Mouse (Mus musculus): ENCODE measurements at regions not wholly inside any gene's neighbourhood (a gene's known extent, or its start where the extent isn't known, plus 50 kb on each side); places are given as distances from the start of the nearest gene placed in this dataset.

DNA sequence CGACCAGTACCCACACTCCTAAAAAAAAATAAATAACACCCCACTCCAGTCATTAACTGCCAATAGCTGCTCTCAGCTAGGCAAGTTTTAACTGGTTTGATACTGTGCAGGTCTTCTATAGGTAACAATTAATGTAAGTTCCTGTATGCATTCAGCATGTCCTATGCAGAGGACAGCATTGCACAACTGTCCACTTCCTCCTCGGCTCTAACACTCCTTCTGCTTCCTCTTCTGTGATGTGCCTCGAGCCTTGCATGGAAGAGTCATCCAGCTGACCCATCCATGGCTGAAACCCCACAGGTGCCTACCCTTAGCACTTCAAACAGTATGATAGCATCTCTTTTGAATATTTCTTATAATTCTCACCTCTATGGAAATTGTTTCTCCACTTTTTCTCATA is 449.4 kb upstream of the Rag2 start:
- no peak for DNase-seq (ENCODE audit: low spot score in 2 of 2)

DNA sequence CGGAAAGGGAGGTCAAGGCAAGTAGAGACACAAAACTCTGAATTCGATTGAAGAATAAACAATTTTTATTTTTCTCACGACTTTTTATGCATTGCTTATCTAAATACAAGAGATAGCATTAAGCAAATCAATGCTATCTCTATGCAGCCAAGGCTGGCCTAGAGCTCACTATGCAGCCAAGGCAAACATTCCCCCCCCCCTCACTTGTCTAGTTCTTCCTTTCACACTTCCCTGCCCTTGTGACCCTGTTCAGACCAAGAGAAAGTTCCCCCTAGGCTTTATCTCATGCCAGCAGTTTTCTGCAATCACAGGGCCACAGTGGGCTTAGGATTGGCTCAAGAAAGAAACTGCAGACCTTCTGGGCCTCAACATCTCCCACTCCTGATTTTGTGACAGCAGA is 417.9 kb upstream of the Rag2 start:
- DNase-seq (ENCODE audit: low spot score in 2 of 2) = no peak

DNA sequence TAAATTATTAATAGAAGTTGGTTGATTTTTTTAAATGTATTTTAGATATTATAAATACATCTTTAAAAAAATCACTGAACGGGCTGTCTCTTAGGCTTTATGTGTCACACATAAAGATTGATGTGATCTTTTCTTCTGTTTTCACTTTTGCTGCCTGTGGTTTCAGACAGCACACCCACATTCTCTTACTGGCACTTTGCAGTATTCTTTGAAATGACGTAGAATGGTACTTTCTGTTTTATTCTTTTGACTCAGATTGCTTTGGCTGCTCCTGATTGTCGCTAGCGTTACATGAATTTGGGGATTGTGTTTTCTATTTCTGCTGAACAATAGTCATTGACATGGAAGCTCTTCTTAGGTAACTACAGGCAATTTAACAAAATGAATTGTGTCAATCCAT is 415.4 kb upstream of the Rag2 start:
- no peak for DNase-seq (ENCODE audit: low spot score in 2 of 2)

DNA sequence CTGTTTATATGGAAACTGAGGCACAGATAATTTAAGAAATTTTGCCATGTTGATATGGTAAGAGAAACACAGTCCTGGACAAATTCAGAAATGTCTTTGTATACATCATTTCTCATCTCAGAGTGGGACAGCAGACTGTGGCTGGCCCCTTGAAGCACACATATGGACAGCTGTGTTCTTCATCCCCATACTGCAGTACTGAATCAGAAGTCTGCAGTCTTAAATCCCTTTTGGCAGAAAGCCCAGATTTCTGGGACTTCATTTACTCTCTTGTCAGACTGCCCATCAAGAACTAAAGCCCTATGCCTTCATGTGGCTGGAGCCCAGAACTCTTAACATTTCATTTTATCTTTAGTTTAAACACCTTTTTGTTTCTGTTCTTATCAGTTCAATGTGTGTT is 403.8 kb upstream of the Rag2 start:
- DNase-seq (ENCODE audit: low spot score in 2 of 2) = no peak

GRCm38 (mm10) chr2:101242983-101243382 is 381.5 kb upstream of the Rag2 start:
- DNase-seq (ENCODE audit: low spot score in 2 of 2) = no peak

- no peak for DNase-seq (ENCODE audit: low spot score in 2 of 2)
Observed at GRCm38 (mm10) chr2:101247133-101247532, 377.4 kb upstream of the Rag2 start.

DNA sequence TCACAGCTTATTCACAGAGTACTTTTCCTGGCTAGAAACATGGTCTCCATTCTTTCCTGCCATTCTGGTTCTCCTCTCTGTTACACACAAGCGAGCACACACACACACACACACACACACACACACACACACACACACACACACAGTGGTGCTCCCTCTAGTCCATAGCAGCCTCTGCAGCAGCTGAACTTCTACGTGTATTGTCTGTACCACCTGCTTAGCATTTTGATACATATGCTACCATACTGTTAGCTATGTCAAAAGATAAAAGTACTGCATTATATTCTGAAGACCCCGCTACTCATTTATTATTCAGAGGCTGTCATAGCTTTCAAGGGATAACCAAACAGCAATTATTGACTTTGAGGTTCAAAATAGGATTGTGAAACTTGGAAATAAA is 372.3 kb upstream of the Rag2 start:
- no peak for DNase-seq (ENCODE audit: low spot score in 2 of 2)

GRCm38 (mm10) chr2:101256464-101256863 is 368.1 kb upstream of the Rag2 start:
- no peak for DNase-seq (ENCODE audit: low spot score in 2 of 2)

- DNase-seq (ENCODE audit: low spot score in 2 of 2) = no peak
Observed at GRCm38 (mm10) chr2:101263934-101264333, 360.6 kb upstream of the Rag2 start.

GRCm38 (mm10) chr2:101266685-101267374 is 357.7 kb upstream of the Rag2 start:
- DNase-seq (ENCODE audit: low spot score in 2 of 2) = no peak

DNA sequence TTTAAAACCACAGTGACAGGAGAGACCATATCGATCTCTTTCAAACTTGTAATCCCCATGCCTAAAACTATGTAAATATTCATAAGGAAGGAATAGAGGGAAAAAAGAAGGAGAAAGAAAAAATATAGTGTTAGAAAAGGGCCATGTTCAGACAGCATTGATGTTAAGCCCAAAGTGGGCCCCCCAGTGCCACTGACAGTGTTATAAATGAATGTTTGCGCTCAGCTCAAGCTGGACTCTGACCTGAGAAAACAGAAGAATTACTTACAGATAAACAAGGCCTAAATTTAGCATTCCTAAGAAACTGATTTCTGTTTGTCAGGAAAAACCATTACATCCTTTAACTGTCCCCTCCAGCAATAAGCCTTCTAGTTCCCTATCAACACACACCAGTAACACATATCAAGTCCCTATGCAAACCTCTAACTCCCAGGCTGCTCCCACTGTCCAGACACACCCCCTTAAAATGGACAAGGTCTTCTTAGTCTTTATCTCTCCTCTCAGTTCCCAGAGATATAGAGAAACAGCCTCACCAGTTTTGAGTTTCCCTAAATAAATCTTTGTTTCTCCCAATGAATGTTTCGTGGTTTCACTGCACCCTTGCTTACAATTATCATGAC is 350.4 kb upstream of the Rag2 start:
- DNase-seq (ENCODE audit: low spot score in 2 of 2) = no peak

DNA sequence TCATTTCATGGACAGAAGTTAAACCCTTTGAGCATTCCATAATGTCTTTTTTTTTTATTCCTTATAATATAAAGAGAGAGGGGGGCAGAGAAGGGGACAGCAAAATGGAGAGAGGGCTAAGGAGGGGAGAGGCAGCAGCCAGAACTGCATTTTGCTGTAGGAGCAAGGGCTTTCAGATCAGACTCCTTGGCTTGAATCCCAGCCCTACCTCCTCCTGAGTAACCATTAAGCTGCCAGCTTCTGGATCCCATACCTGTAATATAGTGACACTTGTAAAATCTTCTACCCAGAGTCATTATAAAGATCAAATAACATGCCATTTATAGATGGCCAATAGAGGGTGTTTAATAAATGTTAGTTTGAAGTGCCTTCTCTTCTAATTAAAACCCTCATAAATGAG is 339.6 kb upstream of the Rag2 start:
- no peak for DNase-seq (ENCODE audit: low spot score in 2 of 2)

GRCm38 (mm10) chr2:101288119-101288518 is 336.4 kb upstream of the Rag2 start:
- DNase-seq (ENCODE audit: low spot score in 2 of 2) = no peak

- no peak for DNase-seq (ENCODE audit: low spot score in 2 of 2)
Observed at GRCm38 (mm10) chr2:101289168-101289567, 335.4 kb upstream of the Rag2 start.

DNA sequence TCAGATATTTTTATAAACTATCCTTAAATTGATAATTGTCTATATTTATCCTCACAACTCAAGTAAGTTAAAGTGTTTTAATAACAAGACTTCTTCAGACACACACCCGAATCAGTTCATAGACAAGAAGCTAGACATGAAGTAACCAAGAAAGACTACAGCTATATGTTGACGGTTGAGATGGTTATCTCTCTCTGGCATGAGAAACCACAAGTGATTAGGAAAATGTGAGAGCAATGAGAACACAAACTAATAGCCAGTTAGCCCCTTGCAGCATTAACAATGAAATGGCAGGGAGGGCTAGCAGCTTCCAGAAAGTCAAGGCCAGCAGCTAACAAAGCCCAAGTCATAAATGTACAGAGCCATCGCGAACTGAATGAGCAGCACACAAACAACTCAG is 333.8 kb upstream of the Rag2 start:
- DNase-seq (ENCODE audit: low spot score in 2 of 2) = no peak

GRCm38 (mm10) chr2:101295678-101296368 is 328.7 kb upstream of the Rag2 start:
- DNase-seq (ENCODE audit: low spot score in 2 of 2) = no peak

GRCm38 (mm10) chr2:101296369-101296682 is 328.2 kb upstream of the Rag2 start:
- no peak for DNase-seq (ENCODE audit: low spot score in 2 of 2)

GRCm38 (mm10) chr2:101296778-101297177 is 327.7 kb upstream of the Rag2 start:
- DNase-seq (ENCODE audit: low spot score in 2 of 2) = no peak

DNA sequence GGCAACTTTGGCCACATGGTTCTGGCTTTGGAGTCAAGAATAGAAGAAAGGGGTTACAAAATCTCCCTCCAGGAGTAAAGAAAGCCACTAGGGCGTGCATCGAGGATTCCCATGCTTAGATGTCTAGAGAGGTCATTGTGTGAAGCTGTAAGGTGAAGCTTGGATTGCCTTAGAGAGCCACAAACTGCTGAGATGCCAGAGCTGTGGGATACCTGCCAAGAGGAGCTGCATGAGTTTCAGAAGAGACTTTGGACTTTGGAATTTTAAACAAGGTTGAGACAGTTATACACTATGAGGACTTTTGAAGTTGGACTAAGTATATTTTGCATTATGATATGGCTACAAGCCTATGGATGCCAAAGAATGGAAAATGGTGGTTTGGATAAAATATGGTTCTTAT is 325.4 kb upstream of the Rag2 start:
- DNase-seq (ENCODE audit: low spot score in 2 of 2) = no peak

GRCm38 (mm10) chr2:101300106-101300505 is 324.4 kb upstream of the Rag2 start:
- no peak for DNase-seq (ENCODE audit: low spot score in 2 of 2)

DNA sequence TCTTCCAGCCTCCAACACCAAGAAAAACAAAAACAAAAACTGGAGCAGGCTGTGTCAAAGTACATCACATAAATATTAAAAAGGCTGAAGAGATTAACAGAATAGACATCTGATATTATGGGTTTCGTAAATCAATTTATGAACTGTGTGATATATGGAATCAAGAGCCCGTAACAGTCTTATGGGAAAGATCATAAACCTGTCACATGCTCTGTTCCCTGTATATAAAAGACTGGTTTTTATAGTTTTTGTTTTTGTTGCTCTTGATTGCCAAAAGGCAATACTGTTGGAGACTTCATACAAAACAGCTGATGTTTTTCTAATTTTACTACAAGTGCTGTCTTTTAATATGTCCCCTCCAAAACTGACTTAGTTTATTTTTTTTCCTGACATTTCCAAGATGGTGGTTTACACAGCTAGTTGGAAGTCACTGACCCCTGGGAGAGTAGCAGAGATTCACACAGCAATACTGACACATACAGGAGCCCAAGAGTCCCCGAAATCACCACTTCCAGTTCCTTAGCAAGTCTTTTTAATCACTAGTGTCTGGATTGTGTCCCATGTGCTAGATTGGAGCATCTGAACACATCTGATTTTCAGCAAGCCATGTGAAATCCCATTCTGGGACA is 303.1 kb upstream of the Rag2 start:
- no peak for DNase-seq (ENCODE audit: low spot score in 2 of 2)

DNA sequence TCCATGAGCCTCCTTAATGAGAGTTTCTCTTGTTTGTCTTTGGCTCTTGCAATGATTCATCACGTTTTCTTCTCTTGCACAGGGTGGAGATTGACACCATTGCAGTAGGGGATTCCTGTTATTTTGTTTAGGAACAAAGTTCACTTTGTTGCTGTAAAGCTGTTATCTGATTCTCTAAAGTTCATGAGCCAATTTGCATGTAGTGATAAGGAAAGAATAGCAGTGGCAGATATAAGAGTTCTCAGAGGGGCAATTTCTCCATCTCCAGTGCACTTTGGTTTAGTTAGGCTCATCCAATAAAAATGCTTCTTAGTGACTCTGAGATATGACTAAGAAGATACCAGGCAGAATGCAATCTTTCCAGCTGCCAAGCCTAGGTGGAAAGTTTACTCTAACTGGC is 267.8 kb upstream of the Rag2 start:
- no peak for DNase-seq (ENCODE audit: low spot score in 2 of 2)
